Comparison of ENCODE assay signal across 8 mouse cellular contexts in the genomic region with DNA sequence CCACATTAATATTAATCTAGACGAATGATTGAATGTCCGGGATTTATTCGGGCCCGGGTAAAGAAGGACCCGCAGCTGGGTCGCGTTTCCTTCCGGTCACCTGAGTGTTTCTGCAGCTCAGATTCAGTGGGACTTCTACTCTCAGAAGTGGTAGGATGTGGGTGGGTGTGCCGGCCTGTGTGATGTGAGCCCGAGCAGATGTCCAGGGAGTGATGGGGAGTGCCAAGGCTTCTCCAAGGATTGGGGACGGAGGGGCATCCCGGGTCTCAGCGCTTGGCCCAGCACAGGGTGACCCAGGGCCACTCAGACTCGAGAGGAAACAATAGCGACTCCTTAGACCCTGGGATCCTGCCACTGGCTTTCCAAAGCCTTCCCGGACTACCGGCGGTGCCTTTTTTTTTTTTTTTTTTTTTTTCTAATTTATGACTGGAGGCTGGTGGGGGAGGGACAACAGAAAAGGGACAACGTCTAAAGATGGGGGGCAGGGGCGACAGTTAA. TPM values are rescaled to one million over a fixed set of nuclear protein-coding genes. Genes with fewer than 3 reads are reported as not detected.
A peak's percentile ranks its signal among the peaks of the same experiment; 100 is the strongest.
DNase-seq lines count a peak whose midpoint lies in the region; ATAC-seq and TF ChIP-seq lines count a peak whose summit lies in the region.

A gene (plus strand): TSS at position 497 of the 498 bp plus-strand sequence.

- H3K4me1 ChIP-seq in testis, adult 2 months (ENCODE audit: control insufficient read depth, insufficient read depth, low read length), result peaks cover 7% of the 10 kb centered on the region
- H3K4me1 ChIP-seq in embryonic facial prominence, embryonic 12.5 days, result peaks cover 17% of the 10 kb centered on the region
- H3K4me1 ChIP-seq in hindbrain, postnatal 0 days (ENCODE audit: insufficient read depth, low read length), result peaks cover 21% of the 10 kb centered on the region
- H3K4me1 ChIP-seq in liver, embryonic 14.5 days (replicated peaks; ENCODE audit: control insufficient read depth in 2 of 2, insufficient read depth in 2 of 2, low read length in 1 of 2), result no peaks in the 10 kb centered on the region

- 2% methylated on average over 18 of the region's 20 CpGs for whole genome bisulfite sequencing in embryonic facial prominence, embryonic 12.5 days
- WGBS in hindbrain, postnatal 0 days, result 2% methylated on average over 20 of the region's 20 CpGs
- 4% methylated on average over 20 of the region's 20 CpGs for WGBS in liver, embryonic 14.5 days (ENCODE audit: insufficient replicate concordance)

- TF ChIP-seq POLR2A in testis, adult 2 months (IDR thresholded peaks at IDR 0.05; ENCODE audit: control insufficient read depth, low read depth, low read length), result no peak

- no peaks in the 10 kb centered on the region for H3K36me3 ChIP-seq in testis, adult 2 months (ENCODE audit: control insufficient read depth, insufficient read depth, low read length)
- H3K36me3 ChIP-seq in embryonic facial prominence, embryonic 12.5 days, result no peaks in the 10 kb centered on the region
- H3K36me3 ChIP-seq in hindbrain, postnatal 0 days (ENCODE audit: insufficient read depth, low read length), result no peaks in the 10 kb centered on the region
- no peaks in the 10 kb centered on the region for H3K36me3 ChIP-seq in liver, embryonic 14.5 days (replicated peaks; ENCODE audit: control insufficient read depth, insufficient read depth, low read depth)

- no peaks in the 10 kb centered on the region for H3K27me3 ChIP-seq in testis, adult 2 months (ENCODE audit: control insufficient read depth, insufficient read depth, low read length)
- peaks cover 37% of the 10 kb centered on the region for H3K27me3 ChIP-seq in embryonic facial prominence, embryonic 12.5 days
- H3K27me3 ChIP-seq in hindbrain, postnatal 0 days (ENCODE audit: insufficient read depth, low read length), result no peaks in the 10 kb centered on the region
- peaks cover 37% of the 10 kb centered on the region for H3K27me3 ChIP-seq in liver, embryonic 14.5 days (ENCODE audit: control insufficient read depth, insufficient read depth, low read length)

- no peak for TF ChIP-seq CTCF in testis, adult 2 months (IDR thresholded peaks at IDR 0.05; ENCODE audit: control insufficient read depth, insufficient read depth, insufficient replicate concordance, low read depth, low read length)
- no peak for TF ChIP-seq CTCF in hindbrain, postnatal 0 days (IDR thresholded peaks at IDR 0.05; ENCODE audit: low read depth)
- TF ChIP-seq CTCF in liver, embryonic 14.5 days (IDR thresholded peaks at IDR 0.05; ENCODE audit: low read depth), result no peak

- no peak for DNase-seq in testis, postnatal 14 days (ENCODE audit: low spot score)
- DNase-seq in hindbrain, postnatal 0 days (ENCODE audit: low spot score), result peak; percentile 53
- no peak for DNase-seq in liver, embryonic 14.5 days (ENCODE audit: low read depth in 3 of 3, low spot score in 3 of 3)
- DNase-seq in right cerebral cortex, postnatal 10 days (ENCODE audit: low spot score in 2 of 2), result peak; percentile 83 to 90
- DNase-seq in urinary bladder, adult 2 months (ENCODE audit: low spot score), result no peak
- no peak for DNase-seq in MN1 (ENCODE audit: low spot score)

- no peak within 1 kb of the TSS for H3K27ac ChIP-seq in testis, adult 2 months (ENCODE audit: control insufficient read depth, insufficient read depth, low read depth, low read length)
- H3K27ac ChIP-seq in embryonic facial prominence, embryonic 12.5 days, result peak within 1 kb of the TSS; percentile 30; the same call in 1 of the 2 replicates
- peak within 1 kb of the TSS; percentile 94 for H3K27ac ChIP-seq in hindbrain, postnatal 0 days
- H3K27ac ChIP-seq in liver, embryonic 14.5 days, result no peak within 1 kb of the TSS

- H3K4me3 ChIP-seq in testis, adult 2 months (ENCODE audit: control insufficient read depth, low read depth, low read length), result peak within 1 kb of the TSS; percentile 85
- H3K4me3 ChIP-seq in embryonic facial prominence, embryonic 12.5 days, result peak within 1 kb of the TSS; percentile 76
- peak within 1 kb of the TSS; percentile 85 for H3K4me3 ChIP-seq in hindbrain, postnatal 0 days (ENCODE audit: low read length)
- peak within 1 kb of the TSS; percentile 21 to 34; a peak in 3 of 4 replicates for H3K4me3 ChIP-seq in liver, embryonic 14.5 days (ENCODE audit: insufficient read depth in 1 of 2, low read depth in 2 of 2, low read length in 2 of 2)

- peak within 1 kb of the TSS; percentile 100 for H3K4me2 ChIP-seq in embryonic facial prominence, embryonic 12.5 days (replicated peaks)
- H3K4me2 ChIP-seq in hindbrain, postnatal 0 days (ENCODE audit: low read depth, low read length), result peak within 1 kb of the TSS; percentile 73
- H3K4me2 ChIP-seq in liver, embryonic 14.5 days (ENCODE audit: low read depth), result peak within 1 kb of the TSS; percentile 59

- no peak for ATAC-seq in embryonic facial prominence, embryonic 12.5 days (ENCODE audit: insufficient number of reproducible peaks, insufficient read depth, low FRiP score, low TSS enrichment)
- peak; percentile 60 for ATAC-seq in hindbrain, postnatal 0 days
- no peak for ATAC-seq in liver, embryonic 14.5 days (ENCODE audit: insufficient read depth)

- H3K9me3 ChIP-seq in embryonic facial prominence, embryonic 12.5 days, result no peaks in the 10 kb centered on the region
- no peaks in the 10 kb centered on the region for H3K9me3 ChIP-seq in hindbrain, postnatal 0 days (ENCODE audit: low read length)
- no peaks in the 10 kb centered on the region for H3K9me3 ChIP-seq in liver, embryonic 14.5 days (ENCODE audit: control insufficient read depth, low read length)

- H3K9ac ChIP-seq in embryonic facial prominence, embryonic 12.5 days, result peak within 1 kb of the TSS; percentile 58
- peak within 1 kb of the TSS; percentile 84 for H3K9ac ChIP-seq in hindbrain, postnatal 0 days (replicated peaks; ENCODE audit: low read length)
- H3K9ac ChIP-seq in liver, embryonic 14.5 days (replicated peaks), result no peak within 1 kb of the TSS

- TF ChIP-seq EP300 in liver, embryonic 14.5 days (IDR thresholded peaks at IDR 0.05; ENCODE audit: low read depth), result no peak

RNA-seq across cellular contexts. Expression of the gene that starts here (rescaled TPM):
- 21.4 and 22.5 TPM in 2 replicates for polyA plus RNA-seq in testis, adult 2 months (2012; rRNA removed)
- polyA plus RNA-seq in embryonic facial prominence, embryonic 12.5 days (2016; fragmentation: Nextera tagmentation; extraction: Ambion mirVana), result 1.2 TPM in 2 replicates
- 116 and 130 TPM in 2 replicates for total RNA-seq in hindbrain, postnatal 0 days (2014; rRNA removed)
- polyA plus RNA-seq in hindbrain, postnatal 0 days (2015; fragmentation: Nextera tagmentation; extraction: Ambion mirVana), result 21.9 and 23.9 TPM in 2 replicates
- polyA plus RNA-seq in liver, embryonic 14.5 days (2012; rRNA removed), result 0.29 and 0.44 TPM in 2 replicates
- polyA plus RNA-seq in liver, embryonic 14.5 days (2014; fragmentation: Nextera tagmentation; extraction: Ambion mirVana), result 0.45 and 1.0 TPM in 2 replicates
- polyA plus RNA-seq in urinary bladder, adult 2 months (2012; rRNA removed), result 0.13 and 0.17 TPM in 2 replicates

Comparison
In these comparisons a context has a peak if more than half of its experiments do, and no peak if none do; other contexts are left out.
1. RNA of the gene that starts here (polyA plus RNA-seq): 21.4 to 22.5 TPM in testis, adult 2 months and 21.9 to 23.9 TPM in hindbrain, postnatal 0 days; 1.2 TPM in embryonic facial prominence, embryonic 12.5 days, 0.29 to 1.0 TPM in liver, embryonic 14.5 days and 0.13 to 0.17 TPM in urinary bladder, adult 2 months; every median in the first group is over 10 times any median in the second.
2. H3K27ac ChIP-seq: peak in embryonic facial prominence, embryonic 12.5 days (single experiment) and hindbrain, postnatal 0 days (single experiment); none in testis, adult 2 months (single experiment) and liver, embryonic 14.5 days (single experiment).
3. H3K4me3 ChIP-seq: peak in every context shown above with its lines; median percentile 85 in testis, adult 2 months; 85 in hindbrain, postnatal 0 days; 76 in embryonic facial prominence, embryonic 12.5 days; 28 in liver, embryonic 14.5 days.
4. DNase-seq: peak in hindbrain, postnatal 0 days (single experiment) and right cerebral cortex, postnatal 10 days (2 of 2); none in testis, postnatal 14 days (single experiment), liver, embryonic 14.5 days (0 of 3), urinary bladder, adult 2 months (single experiment) and MN1 (single experiment).
5. Peak in every context shown above with its lines, with median percentiles within 50 percentile points of each other: H3K4me2 ChIP-seq.